Mouse (Mus musculus) liver, embryonic 12.5 days (tissue): Measurements from ENCODE around the gene Ntn3. TPM values are rescaled to one million over a fixed set of nuclear protein-coding genes. Genes with fewer than 3 reads are reported as not detected.
A peak's percentile ranks its signal among the peaks of the same experiment; 100 is the strongest.

Experiments
- ATAC-seq: fragments of 200-750 bp; cut with Nextera tagmentation; 2 replicates; pipeline ENCODE4 v1.8.0; 2017; ENCODE audit warnings: moderate number of reproducible peaks, mild to moderate bottlenecking, moderate library complexity
- H3K27ac ChIP-seq: fragments of 300-500 bp; sonication (generic); 2 replicates; pipeline ENCODE4 v1.5.1; 2016; ENCODE audit warnings: mild to moderate bottlenecking
- H3K27me3 ChIP-seq: fragments of 300-500 bp; sonication (generic); replicated peaks from 2 replicates; pipeline ENCODE4 v1.6.1; 2016; ENCODE audit warnings: mild to moderate bottlenecking, moderate library complexity
- H3K36me3 ChIP-seq: fragments of 300-500 bp; sonication (generic); 2 replicates; pipeline ENCODE4 v1.6.1; 2016; ENCODE audit warnings: mild to moderate bottlenecking, moderate library complexity
- H3K4me1 ChIP-seq: fragments of 300-500 bp; sonication (generic); 2 replicates; pipeline ENCODE4 v1.6.1; 2016
- H3K4me2 ChIP-seq: fragments of 300-500 bp; sonication (generic); 2 replicates; pipeline ENCODE4 v1.6.1; 2016; ENCODE audit warnings: mild to moderate bottlenecking, moderate library complexity
- H3K4me3 ChIP-seq: fragments of 300-500 bp; sonication (generic); 2 replicates; pipeline ENCODE4 v1.5.1; 2016; ENCODE audit warnings: mild to moderate bottlenecking, moderate library complexity
- H3K9ac ChIP-seq: fragments of 300-500 bp; sonication (generic); 2 replicates; pipeline ENCODE4 v1.6.1; 2016; ENCODE audit warnings: mild to moderate bottlenecking, moderate library complexity
- H3K9me3 ChIP-seq: fragments of 300-500 bp; sonication (generic); replicated peaks from 2 replicates; pipeline ENCODE4 v1.6.1; 2016; ENCODE audit warnings: mild to moderate bottlenecking, moderate library complexity
- WGBS: fragments of 180-500 bp; shearing (Covaris S2); methylation state at CpG from one replicate; pipeline ENCODE4 v1.1.7; 2016; ENCODE audit not compliant: insufficient replicate concordance; 5-methylcytosine and 5-hydroxymethylcytosine counted together
- polyA plus RNA-seq: library from polyadenylated mRNA; unstranded; fragments of >200 nt; fragmentation: Nextera tagmentation; extraction: Ambion mirVana; gene quantifications from 2 replicates; pipeline ENCODE4 v1.2.1, GENCODE M21; 2016

The Ntn3 gene
- polyA plus RNA-seq, 1 experiment from 2014 or later, result 2.1 TPM

- H3K4me1 ChIP-seq, result peaks cover 89% of the 10 kb centered on the region
- H3K9ac ChIP-seq, result peak overlapping the region; percentile 88; the same call in 1 of the 2 replicates
- H3K9me3 ChIP-seq, result no peaks in the 10 kb centered on the region
- no peak for ATAC-seq
- peak overlapping the region; percentile 98 for H3K27ac ChIP-seq
- peaks cover 7% of the 10 kb centered on the region for H3K36me3 ChIP-seq
- peak overlapping the region; percentile 100 for H3K4me2 ChIP-seq
- WGBS, result 58% methylated on average over 3 of the region's 3 CpGs
- H3K4me3 ChIP-seq, result peak overlapping the region; percentile 77
- H3K27me3 ChIP-seq, result peaks cover 52% of the 10 kb centered on the region
These were observed 547 bp upstream of the Ntn3 start for GRCm38 (mm10) chr17:24209916-24210240.

- Histone ChIP-seq H3K27me3 (peaks cover 46% of the 10 kb centered on the region), H3K27ac (peak overlapping the region; percentile 98), H3K4me3 (peak overlapping the region; percentile 77), H3K4me1 (peaks cover 95% of the 10 kb centered on the region), H3K9ac (peak overlapping the region; percentile 88), H3K4me2 (peak overlapping the region; percentile 100), H3K36me3 (no peaks in the 10 kb centered on the region), H3K9me3 (no peaks in the 10 kb centered on the region)
- ATAC-seq, result no peak; the same call in 1 of the 2 replicates
- 4% methylated on average over 29 of the region's 29 CpGs for WGBS
These were observed 689 bp downstream of the Ntn3 start for GRCm38 (mm10) chr17:24208641-24209042.

- Histone ChIP-seq H3K4me3 (peak overlapping the region; percentile 77), H3K9me3 (no peaks in the 10 kb centered on the region), H3K4me2 (peak overlapping the region; percentile 100), H3K27ac (peak overlapping the region; percentile 98), H3K36me3 (no peaks in the 10 kb centered on the region), H3K4me1 (peaks cover 97% of the 10 kb centered on the region), H3K27me3 (peaks cover 43% of the 10 kb centered on the region), H3K9ac (peak overlapping the region; percentile 88)
- 62% methylated on average over 34 of the region's 34 CpGs for WGBS
- ATAC-seq, result no peak
These were observed 1.3 kb downstream of the Ntn3 start for GRCm38 (mm10) chr17:24207768-24208640.

- Histone ChIP-seq H3K4me2 (peak overlapping the region; percentile 100), H3K36me3 (peaks cover 7% of the 10 kb centered on the region), H3K27ac (peak overlapping the region; percentile 98), H3K27me3 (peaks cover 30% of the 10 kb centered on the region), H3K4me3 (peak overlapping the region; percentile 77), H3K9me3 (no peaks in the 10 kb centered on the region), H3K9ac (peak overlapping the region; percentile 88), H3K4me1 (peaks cover 97% of the 10 kb centered on the region)
- ATAC-seq, result peak; percentile 42
- WGBS, result 3% methylated on average over 62 of the region's 62 CpGs
These were observed 2.6 kb downstream of the Ntn3 start for GRCm38 (mm10) chr17:24206451-24207351.

- Histone ChIP-seq H3K4me3 (peak overlapping the region; percentile 77), H3K4me2 (peak overlapping the region; percentile 100), H3K36me3 (peaks cover 12% of the 10 kb centered on the region), H3K27me3 (peaks cover 22% of the 10 kb centered on the region), H3K9me3 (no peaks in the 10 kb centered on the region), H3K9ac (peak overlapping the region; percentile 88), H3K4me1 (peaks cover 97% of the 10 kb centered on the region), H3K27ac (peak overlapping the region; percentile 98)
- peak; percentile 0 for ATAC-seq
- 4% methylated on average over 15 of the region's 15 CpGs for WGBS
These were observed 3.4 kb downstream of the Ntn3 start for GRCm38 (mm10) chr17:24205908-24206361.

GRCm38 (mm10) chr17:24205284-24205888 is 3.9 kb downstream of the Ntn3 start, which contains the start of gene Tbc1d24:
Gene Tbc1d24 (minus strand): TSS chr17:24205562.
- ATAC-seq, result peak; percentile 49
- Histone ChIP-seq H3K36me3 (peaks cover 18% of the 10 kb centered on the region), H3K4me3 (peak within 1 kb of the TSS; percentile 77), H3K27ac (peak within 1 kb of the TSS; percentile 98), H3K9me3 (no peaks in the 10 kb centered on the region), H3K9ac (peak within 1 kb of the TSS; percentile 88), H3K4me1 (peaks cover 97% of the 10 kb centered on the region), H3K27me3 (peaks cover 17% of the 10 kb centered on the region), H3K4me2 (peak within 1 kb of the TSS; percentile 100)
- WGBS, result under 1% methylated on average over 65 of the region's 65 CpGs

GRCm38 (mm10) chr17:24204846-24205245 is 4.5 kb downstream of the Ntn3 start:
- Histone ChIP-seq H3K27me3 (peaks cover 11% of the 10 kb centered on the region), H3K4me2 (peak overlapping the region; percentile 100), H3K9me3 (no peaks in the 10 kb centered on the region), H3K36me3 (peaks cover 22% of the 10 kb centered on the region), H3K27ac (peak overlapping the region; percentile 98), H3K4me3 (peak overlapping the region; percentile 77), H3K9ac (peak overlapping the region; percentile 88), H3K4me1 (peaks cover 97% of the 10 kb centered on the region)
- no peak for ATAC-seq
- WGBS, result 7% methylated on average over 7 of the region's 7 CpGs

- Histone ChIP-seq H3K4me3 (peak overlapping the region; percentile 77), H3K4me2 (peak overlapping the region; percentile 100), H3K36me3 (peaks cover 22% of the 10 kb centered on the region), H3K9me3 (no peaks in the 10 kb centered on the region), H3K4me1 (peaks cover 97% of the 10 kb centered on the region), H3K27ac (peak overlapping the region; percentile 98), H3K27me3 (peaks cover 10% of the 10 kb centered on the region), H3K9ac (peak overlapping the region; percentile 88)
- ATAC-seq, result no peak
- 26% methylated on average over 3 of the region's 3 CpGs for WGBS
These were observed 5.5 kb downstream of the Ntn3 start for GRCm38 (mm10) chr17:24203611-24204534.

- H3K4me2 ChIP-seq, result peak overlapping the region; percentile 100
- WGBS, result 12% methylated on average over 4 of the region's 4 CpGs
- no peaks in the 10 kb centered on the region for H3K9me3 ChIP-seq
- peak overlapping the region; percentile 88 for H3K9ac ChIP-seq
- ATAC-seq, result peak; percentile 77
- H3K4me1 ChIP-seq, result peaks cover 97% of the 10 kb centered on the region
- peak overlapping the region; percentile 98 for H3K27ac ChIP-seq
- peak overlapping the region; percentile 77 for H3K4me3 ChIP-seq
- peaks cover 22% of the 10 kb centered on the region for H3K36me3 ChIP-seq
- peaks cover 10% of the 10 kb centered on the region for H3K27me3 ChIP-seq
These were observed 6.3 kb downstream of the Ntn3 start for GRCm38 (mm10) chr17:24203068-24203467.

- Histone ChIP-seq H3K9ac (peak overlapping the region; percentile 74), H3K4me1 (peaks cover 97% of the 10 kb centered on the region), H3K36me3 (peaks cover 32% of the 10 kb centered on the region), H3K27me3 (no peaks in the 10 kb centered on the region), H3K27ac (peak overlapping the region; percentile 98), H3K4me2 (peak overlapping the region; percentile 100), H3K9me3 (no peaks in the 10 kb centered on the region), H3K4me3 (no peak overlapping the region)
- WGBS, result 72% methylated on average over 4 of the region's 4 CpGs
- ATAC-seq, result no peak
These were observed 8.2 kb downstream of the Ntn3 start for GRCm38 (mm10) chr17:24201092-24201491.
